Mouse (Mus musculus): Measurements from ENCODE around the gene Magi2. TPM values are rescaled to one million over a fixed set of nuclear protein-coding genes. Genes with fewer than 3 reads are reported as not detected.

The Magi2 gene
- polyA plus RNA-seq, 1 experiment = 0.48 TPM

GRCm38 (mm10) chr5:20104496-20104895 lies 877.7 kb downstream of the Magi2 start:
- no peak overlapping the region for H3K4me2 ChIP-seq (ENCODE audit: low read depth)

GRCm38 (mm10) chr5:20109496-20109895 lies 882.7 kb downstream of the Magi2 start:
- no peak overlapping the region for H3K4me3 ChIP-seq
- no peaks in the 10 kb centered on the region for H3K79me2 ChIP-seq (ENCODE audit: control insufficient read depth, insufficient read depth)
- no peak overlapping the region for H3ac ChIP-seq (ENCODE audit: control insufficient read depth, insufficient read length)
- H3K27me3 ChIP-seq (ENCODE audit: control insufficient read depth, insufficient read depth, insufficient read length) = no peaks in the 10 kb centered on the region
- H3K36me3 ChIP-seq (ENCODE audit: control insufficient read depth, insufficient read depth) = no peaks in the 10 kb centered on the region
- no peak overlapping the region for H3K4me2 ChIP-seq (ENCODE audit: low read depth)
- TF ChIP-seq MYOG (IDR thresholded peaks at IDR 0.05; ENCODE audit: control insufficient read depth in 1 of 3, insufficient read depth in 1 of 3, insufficient read length in 2 of 3, low read depth in 2 of 3) (no peak), POLR2A (IDR thresholded peaks at IDR 0.05; ENCODE audit: insufficient read length, low read depth) (no peak), MAX (IDR thresholded peaks at IDR 0.05; ENCODE audit: low read depth) (no peak), USF1 (IDR thresholded peaks at IDR 0.05; ENCODE audit: low read depth) (no peak), TCF12 (IDR thresholded peaks at IDR 0.05; ENCODE audit: insufficient read depth, poor library complexity, severe bottlenecking) (no peak), REST (IDR thresholded peaks at IDR 0.05; ENCODE audit: insufficient read depth, insufficient read length) (no peak), TCF3 (IDR thresholded peaks at IDR 0.05; ENCODE audit: insufficient read length, low read depth) (no peak), SRF (IDR thresholded peaks at IDR 0.05; ENCODE audit: control insufficient read depth, insufficient read length, low read depth) (no peak), E2F4 (IDR thresholded peaks at IDR 0.05; ENCODE audit: insufficient read depth) (no peak), MYOD1 (IDR thresholded peaks at IDR 0.05; ENCODE audit: control insufficient read depth in 1 of 3, insufficient read length in 2 of 3, low read depth in 2 of 3) (no peak), POLR2AphosphoS2 (IDR thresholded peaks at IDR 0.05; ENCODE audit: insufficient read length, low read depth) (no peak)

More at GRCm38 (mm10) chr5:20104496-20104895, 877.7 kb downstream of the Magi2 start:
- Histone ChIP-seq H3ac (ENCODE audit: control insufficient read depth, insufficient read length) (no peak overlapping the region), H3K27me3 (ENCODE audit: control insufficient read depth, insufficient read depth, insufficient read length) (no peaks in the 10 kb centered on the region), H3K4me3 (no peak overlapping the region), H3K79me2 (ENCODE audit: control insufficient read depth, insufficient read depth) (no peaks in the 10 kb centered on the region), H3K36me3 (ENCODE audit: control insufficient read depth, insufficient read depth) (no peaks in the 10 kb centered on the region)
- TF ChIP-seq MYOD1 (IDR thresholded peaks at IDR 0.05; ENCODE audit: control insufficient read depth in 1 of 3, insufficient read length in 2 of 3, low read depth in 2 of 3) = no peak
- no peak for TF ChIP-seq CEBPB (IDR thresholded peaks at IDR 0.05; ENCODE audit: insufficient read depth, poor library complexity, severe bottlenecking)
- no peak for TF ChIP-seq POLR2AphosphoS2 (IDR thresholded peaks at IDR 0.05; ENCODE audit: insufficient read length, low read depth)
- TF ChIP-seq MYOG (IDR thresholded peaks at IDR 0.05; ENCODE audit: control insufficient read depth in 1 of 3, insufficient read depth in 1 of 3, insufficient read length in 2 of 3, low read depth in 2 of 3) = no peak
- TF ChIP-seq E2F4 (IDR thresholded peaks at IDR 0.05; ENCODE audit: insufficient read depth) = no peak
- TF ChIP-seq TCF3 (IDR thresholded peaks at IDR 0.05; ENCODE audit: insufficient read length, low read depth) = no peak
- TF ChIP-seq REST (IDR thresholded peaks at IDR 0.05; ENCODE audit: insufficient read depth, insufficient read length) = no peak
- TF ChIP-seq POLR2A (IDR thresholded peaks at IDR 0.05; ENCODE audit: insufficient read length, low read depth) = no peak
- no peak for TF ChIP-seq MAX (IDR thresholded peaks at IDR 0.05; ENCODE audit: low read depth)
- no peak for TF ChIP-seq USF1 (IDR thresholded peaks at IDR 0.05; ENCODE audit: low read depth)
- TF ChIP-seq TCF12 (IDR thresholded peaks at IDR 0.05; ENCODE audit: insufficient read depth, poor library complexity, severe bottlenecking) = no peak
- TF ChIP-seq SRF (IDR thresholded peaks at IDR 0.05; ENCODE audit: control insufficient read depth, insufficient read length, low read depth) = no peak

GRCm38 (mm10) chr5:20117156-20117555 lies 890.3 kb downstream of the Magi2 start:
- TF ChIP-seq CEBPB (IDR thresholded peaks at IDR 0.05; ENCODE audit: insufficient read depth, poor library complexity, severe bottlenecking) = no peak
- TF ChIP-seq E2F4 (IDR thresholded peaks at IDR 0.05; ENCODE audit: insufficient read depth) = no peak
- TF ChIP-seq POLR2A (IDR thresholded peaks at IDR 0.05; ENCODE audit: insufficient read length, low read depth) = no peak
- no peak for TF ChIP-seq TCF3 (IDR thresholded peaks at IDR 0.05; ENCODE audit: insufficient read length, low read depth)
- TF ChIP-seq REST (IDR thresholded peaks at IDR 0.05; ENCODE audit: insufficient read depth, insufficient read length) = no peak
- no peak for TF ChIP-seq MYOD1 (IDR thresholded peaks at IDR 0.05; ENCODE audit: control insufficient read depth in 1 of 3, insufficient read length in 2 of 3, low read depth in 2 of 3)
- TF ChIP-seq POLR2AphosphoS2 (IDR thresholded peaks at IDR 0.05; ENCODE audit: insufficient read length, low read depth) = no peak
- TF ChIP-seq MYOG (IDR thresholded peaks at IDR 0.05; ENCODE audit: control insufficient read depth in 1 of 3, insufficient read depth in 1 of 3, insufficient read length in 2 of 3, low read depth in 2 of 3) = no peak
- no peak for TF ChIP-seq SRF (IDR thresholded peaks at IDR 0.05; ENCODE audit: control insufficient read depth, insufficient read length, low read depth)
- no peak for TF ChIP-seq TCF12 (IDR thresholded peaks at IDR 0.05; ENCODE audit: insufficient read depth, poor library complexity, severe bottlenecking)
- TF ChIP-seq MAX (IDR thresholded peaks at IDR 0.05; ENCODE audit: low read depth) = no peak
- no peak for TF ChIP-seq USF1 (IDR thresholded peaks at IDR 0.05; ENCODE audit: low read depth)
- H3K27me3 ChIP-seq (ENCODE audit: control insufficient read depth, insufficient read depth, insufficient read length) = no peaks in the 10 kb centered on the region
- H3K4me3 ChIP-seq = no peak overlapping the region
- no peak overlapping the region for H3ac ChIP-seq (ENCODE audit: control insufficient read depth, insufficient read length)
- no peak overlapping the region for H3K4me2 ChIP-seq (ENCODE audit: low read depth)
- H3K79me2 ChIP-seq (ENCODE audit: control insufficient read depth, insufficient read depth) = no peaks in the 10 kb centered on the region
- H3K36me3 ChIP-seq (ENCODE audit: control insufficient read depth, insufficient read depth) = no peaks in the 10 kb centered on the region

GRCm38 (mm10) chr5:20140235-20140634 lies 913.4 kb downstream of the Magi2 start:
- H3K4me2 ChIP-seq (ENCODE audit: low read depth) = no peak overlapping the region
- TF ChIP-seq TCF3 (IDR thresholded peaks at IDR 0.05; ENCODE audit: insufficient read length, low read depth) (no peak), MYOG (IDR thresholded peaks at IDR 0.05; ENCODE audit: control insufficient read depth in 1 of 3, insufficient read depth in 1 of 3, insufficient read length in 2 of 3, low read depth in 2 of 3) (no peak), MYOD1 (IDR thresholded peaks at IDR 0.05; ENCODE audit: control insufficient read depth in 1 of 3, insufficient read length in 2 of 3, low read depth in 2 of 3) (no peak), REST (IDR thresholded peaks at IDR 0.05; ENCODE audit: insufficient read depth, insufficient read length) (no peak), TCF12 (IDR thresholded peaks at IDR 0.05; ENCODE audit: insufficient read depth, poor library complexity, severe bottlenecking) (no peak), USF1 (IDR thresholded peaks at IDR 0.05; ENCODE audit: low read depth) (no peak), MAX (IDR thresholded peaks at IDR 0.05; ENCODE audit: low read depth) (no peak), E2F4 (IDR thresholded peaks at IDR 0.05; ENCODE audit: insufficient read depth) (no peak), CEBPB (IDR thresholded peaks at IDR 0.05; ENCODE audit: insufficient read depth, poor library complexity, severe bottlenecking) (no peak), SRF (IDR thresholded peaks at IDR 0.05; ENCODE audit: control insufficient read depth, insufficient read length, low read depth) (no peak), POLR2A (IDR thresholded peaks at IDR 0.05; ENCODE audit: insufficient read length, low read depth) (no peak)
- H3K27me3 ChIP-seq (ENCODE audit: control insufficient read depth, insufficient read depth, insufficient read length) = no peaks in the 10 kb centered on the region
- H3K4me3 ChIP-seq = no peak overlapping the region
- H3ac ChIP-seq (ENCODE audit: control insufficient read depth, insufficient read length) = no peak overlapping the region
- H3K36me3 ChIP-seq (ENCODE audit: control insufficient read depth, insufficient read depth) = no peaks in the 10 kb centered on the region
- no peaks in the 10 kb centered on the region for H3K79me2 ChIP-seq (ENCODE audit: control insufficient read depth, insufficient read depth)

Data from myocyte (in vitro differentiated cells).